Mouse (Mus musculus) cerebellum, adult 8-10 months (tissue): ENCODE data around the gene Slc23a4.

ENCODE experiments used
- DNase-seq: peaks from one replicate; pipeline ENCODE4 v3.0.0; 2022

Gene Slc23a4

GRCm38 (mm10) chr6:34910371-34911219, 77.6 kb downstream of the Slc23a4 start, which contains the start of gene Wdr91:
Gene Wdr91 (minus strand): TSS chr6:34910876.
- peak; percentile 92 for DNase-seq

GRCm38 (mm10) chr6:34909631-34910345, 78.4 kb downstream of the Slc23a4 start:
- no peak for DNase-seq

DNA sequence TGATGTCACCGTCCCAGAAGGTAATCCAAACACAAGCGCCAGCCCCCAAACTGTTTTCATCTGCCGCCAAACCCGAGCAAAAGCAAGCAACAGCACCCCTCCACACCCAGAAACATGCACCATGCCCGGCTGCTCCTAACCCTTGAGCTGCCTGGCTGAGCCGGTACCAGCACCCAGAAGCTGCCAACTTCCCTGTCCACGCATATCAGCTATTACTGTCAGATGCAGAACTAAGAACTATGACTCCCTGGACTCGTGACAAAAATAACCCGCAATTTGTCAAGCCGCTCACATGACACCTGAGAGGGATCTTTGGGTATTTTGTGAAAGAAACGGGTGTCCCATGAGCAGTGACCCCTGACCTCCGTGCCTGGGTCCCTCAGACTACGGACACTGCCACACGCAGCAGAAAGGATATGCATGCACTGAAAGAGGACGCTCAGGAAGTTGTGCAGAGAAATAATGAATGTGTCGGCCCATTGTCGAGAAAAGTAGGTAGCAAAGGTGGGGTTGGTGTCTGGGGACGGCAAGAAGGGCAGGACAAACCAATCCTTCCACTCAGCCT, 80.4 kb downstream of the Slc23a4 start:
- DNase-seq = no peak

- DNase-seq = no peak
These were observed 81.0 kb downstream of the Slc23a4 start for GRCm38 (mm10) chr6:34907121-34907614.

- no peak for DNase-seq
These were observed 81.5 kb downstream of the Slc23a4 start for GRCm38 (mm10) chr6:34906661-34907060.

- DNase-seq = no peak
These were observed 82.1 kb downstream of the Slc23a4 start for GRCm38 (mm10) chr6:34906125-34906524.

- DNase-seq = no peak
These were observed 83.8 kb downstream of the Slc23a4 start for GRCm38 (mm10) chr6:34904361-34904760.

DNA sequence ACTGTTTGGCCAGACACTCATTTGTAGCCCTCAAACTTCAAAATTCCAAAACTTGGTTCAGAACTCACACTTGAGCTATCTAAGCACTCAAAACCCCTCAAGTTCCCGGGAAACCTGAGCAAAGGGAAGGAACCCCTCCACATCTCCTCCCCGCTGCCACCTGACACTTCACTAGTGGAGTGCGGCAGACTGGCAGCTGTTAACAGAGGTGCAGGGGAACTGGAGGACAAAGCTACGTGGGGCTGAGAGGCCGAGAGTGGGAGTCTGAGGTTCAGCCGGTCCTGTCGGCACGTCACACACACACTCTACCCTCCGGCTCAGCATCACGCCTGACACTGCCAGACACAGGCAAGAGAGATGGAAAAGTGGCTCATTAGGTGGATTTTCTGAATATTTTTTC, 84.4 kb downstream of the Slc23a4 start:
- no peak for DNase-seq

- DNase-seq = no peak
These were observed 84.8 kb downstream of the Slc23a4 start for GRCm38 (mm10) chr6:34903441-34903840.

DNA sequence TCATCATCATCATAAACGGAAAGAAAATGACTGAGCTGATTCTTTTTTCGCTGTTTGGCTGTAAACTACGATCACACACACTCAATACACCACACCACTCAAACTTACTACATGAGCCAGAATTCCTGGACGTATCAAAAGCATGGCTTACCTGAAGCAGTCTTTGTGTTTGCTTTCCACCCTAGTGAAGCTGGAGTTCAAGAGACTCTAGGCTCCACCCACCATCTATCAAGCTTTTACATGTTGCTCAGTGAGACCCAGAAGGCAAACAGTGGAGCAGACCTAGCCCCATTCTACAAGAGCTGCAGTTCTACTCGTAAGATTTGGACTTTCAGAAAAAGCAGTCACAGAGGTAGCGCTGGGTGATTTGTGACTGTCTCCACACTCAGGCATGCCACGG, 85.6 kb downstream of the Slc23a4 start:
- DNase-seq = no peak

GRCm38 (mm10) chr6:34901911-34902444, 86.2 kb downstream of the Slc23a4 start:
- DNase-seq = no peak

GRCm38 (mm10) chr6:34900990-34901389, 87.2 kb downstream of the Slc23a4 start:
- DNase-seq = peak; percentile 37

GRCm38 (mm10) chr6:34899127-34899526, 89.1 kb downstream of the Slc23a4 start:
- DNase-seq = no peak

DNA sequence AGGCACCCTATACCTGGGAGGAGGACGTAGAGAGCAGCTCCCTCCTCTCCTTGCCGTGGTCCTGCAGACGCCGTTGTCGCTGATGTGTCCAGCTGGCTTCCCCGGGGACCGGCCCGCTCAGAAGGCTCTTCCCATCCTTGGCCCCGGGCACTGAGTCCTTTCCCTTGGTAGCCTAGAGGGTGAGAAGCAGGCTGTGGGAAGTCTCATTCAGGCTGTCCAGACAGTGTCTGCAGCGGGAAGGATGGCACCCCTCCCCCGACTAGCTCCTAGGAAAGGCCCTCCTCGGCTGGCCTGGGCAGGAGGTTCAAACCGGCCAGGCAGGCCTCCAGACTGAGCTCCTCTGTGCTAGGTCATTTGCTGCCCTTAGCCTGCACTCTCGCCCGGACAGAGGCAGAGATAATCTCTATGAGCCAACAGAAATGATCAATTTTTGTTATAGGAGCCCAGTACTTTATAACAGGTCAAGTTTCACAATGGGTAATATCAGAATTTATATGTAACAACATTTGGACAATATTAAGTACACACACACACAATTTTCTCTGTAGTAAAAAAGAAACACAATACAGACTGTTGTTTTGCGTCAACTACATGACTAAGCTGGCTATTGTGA, 91.9 kb downstream of the Slc23a4 start:
- DNase-seq = no peak

- DNase-seq = no peak
These were observed 92.6 kb downstream of the Slc23a4 start for GRCm38 (mm10) chr6:34895569-34895968.
